Mouse (Mus musculus) heart, embryonic 16.5 days (tissue): ENCODE results near the gene Gnb2. TPM values are rescaled to one million over a fixed set of nuclear protein-coding genes. Genes with fewer than 3 reads are reported as not detected.
A peak's percentile ranks its signal among the peaks of the same experiment; 100 is the strongest.

ENCODE experiments used
- ATAC-seq: fragments of 200-750 bp; cut with Nextera tagmentation; replicated peaks from 2 replicates; pipeline ENCODE4 v1.8.0; 2017; ENCODE audit warnings: moderate number of reproducible peaks; ENCODE audit not compliant: insufficient read depth, low FRiP score; ENCODE audit errors: extremely low read depth
- H3K27ac ChIP-seq: fragments of 300-500 bp; sonication (generic); 2 replicates; pipeline ENCODE4 v1.5.1; 2014; ENCODE audit warnings: mild to moderate bottlenecking, low read length, control low read depth, moderate library complexity
- H3K27me3 ChIP-seq: fragments of 300-500 bp; sonication (generic); 2 replicates; pipeline ENCODE4 v1.6.1; 2014; ENCODE audit warnings: low read length, mixed read lengths; ENCODE audit not compliant: control insufficient read depth, insufficient read depth
- H3K36me3 ChIP-seq: fragments of 300-500 bp; sonication (generic); 2 replicates; pipeline ENCODE4 v1.6.1; 2014; ENCODE audit not compliant: control insufficient read depth, insufficient read depth
- H3K4me1 ChIP-seq: fragments of 300-500 bp; sonication (generic); 2 replicates; pipeline ENCODE4 v1.6.1; 2014; ENCODE audit warnings: low read length, mixed read lengths; ENCODE audit not compliant: control insufficient read depth, insufficient read depth
- H3K4me2 ChIP-seq: fragments of 300-500 bp; sonication (generic); 2 replicates; pipeline ENCODE4 v1.6.1; 2014; ENCODE audit warnings: low read depth, mild to moderate bottlenecking, control low read depth, low read length
- H3K4me3 ChIP-seq: fragments of 300-500 bp; sonication (generic); 2 replicates; pipeline ENCODE4 v1.5.1; 2014; ENCODE audit warnings: mild to moderate bottlenecking, control low read depth, low read length
- H3K9ac ChIP-seq: fragments of 300-500 bp; sonication (generic); 2 replicates; pipeline ENCODE4 v1.6.1; 2014; ENCODE audit warnings: low read length, control low read depth
- H3K9me3 ChIP-seq: fragments of 300-500 bp; sonication (generic); replicated peaks from 2 replicates; pipeline ENCODE4 v1.6.1; 2016; ENCODE audit warnings: low read length; ENCODE audit not compliant: control insufficient read depth
- WGBS: fragments of 180-500 bp; shearing (Covaris S2); extraction: QIAGEN DNeasy Blood & Tissue Kit; methylation state at CpG from one replicate; pipeline ENCODE4 v1.1.7; 2014; 5-methylcytosine and 5-hydroxymethylcytosine counted together
- polyA plus RNA-seq: library from polyadenylated mRNA; unstranded; fragments of >200 nt; fragmentation: Nextera tagmentation; extraction: Ambion mirVana; gene quantifications from 2 replicates; pipeline ENCODE4 v1.2.1, GENCODE M21; 2015

Gnb2 gene
- polyA plus RNA-seq, 1 experiment from 2014 or later, result 276 TPM

DNA sequence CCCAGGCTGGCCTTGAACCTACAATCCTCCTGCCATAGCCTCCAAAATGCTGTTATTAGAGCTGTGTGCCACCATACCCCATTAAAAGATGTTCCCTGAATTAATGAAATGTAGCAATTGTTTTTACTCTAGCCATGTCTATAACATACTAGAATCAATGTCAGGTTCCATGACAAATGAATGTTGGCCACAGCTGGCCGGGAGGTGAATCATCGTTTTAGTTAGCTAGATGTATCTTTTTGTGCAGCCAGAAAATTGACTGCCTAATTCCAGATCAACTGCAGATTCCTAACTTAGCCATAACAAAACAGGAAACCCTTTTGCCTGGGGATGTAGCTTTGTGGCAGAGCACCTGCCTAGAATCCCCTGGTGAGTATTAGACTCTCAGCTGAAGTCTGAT, 16.5 kb upstream of the Gnb2 start:
- H3K27me3 ChIP-seq, result peaks cover 14% of the 10 kb centered on the region
- H3K27ac ChIP-seq, result no peak overlapping the region
- WGBS, result 61% methylated on average over 2 of the region's 2 CpGs
- no peak for ATAC-seq
- no peaks in the 10 kb centered on the region for H3K4me1 ChIP-seq
- H3K9me3 ChIP-seq, result no peaks in the 10 kb centered on the region
- no peak overlapping the region for H3K4me2 ChIP-seq
- no peak overlapping the region for H3K9ac ChIP-seq
- no peaks in the 10 kb centered on the region for H3K36me3 ChIP-seq
- no peak overlapping the region for H3K4me3 ChIP-seq

DNA sequence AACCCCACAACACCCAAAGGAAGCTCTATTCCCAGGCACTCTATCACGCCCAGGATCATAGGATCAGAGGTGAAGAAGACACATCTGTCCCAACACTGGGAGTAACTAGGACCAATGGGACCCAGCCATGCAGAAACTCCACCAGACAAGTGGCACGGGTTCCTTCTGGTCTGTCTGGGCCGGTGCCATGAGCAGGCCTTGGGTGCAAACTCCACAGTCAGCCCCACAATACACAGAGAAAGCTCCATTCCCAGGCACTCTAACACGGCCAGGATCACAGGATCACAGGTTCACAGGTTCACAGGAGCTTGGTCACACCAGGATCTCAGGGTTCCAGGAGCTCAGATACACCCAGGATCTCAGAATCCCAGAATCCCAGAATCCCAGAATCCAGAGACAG, 12.3 kb upstream of the Gnb2 start:
- WGBS, result 67% methylated on average over 4 of the region's 4 CpGs
- H3K9ac ChIP-seq, result no peak overlapping the region
- no peaks in the 10 kb centered on the region for H3K4me1 ChIP-seq

DNA sequence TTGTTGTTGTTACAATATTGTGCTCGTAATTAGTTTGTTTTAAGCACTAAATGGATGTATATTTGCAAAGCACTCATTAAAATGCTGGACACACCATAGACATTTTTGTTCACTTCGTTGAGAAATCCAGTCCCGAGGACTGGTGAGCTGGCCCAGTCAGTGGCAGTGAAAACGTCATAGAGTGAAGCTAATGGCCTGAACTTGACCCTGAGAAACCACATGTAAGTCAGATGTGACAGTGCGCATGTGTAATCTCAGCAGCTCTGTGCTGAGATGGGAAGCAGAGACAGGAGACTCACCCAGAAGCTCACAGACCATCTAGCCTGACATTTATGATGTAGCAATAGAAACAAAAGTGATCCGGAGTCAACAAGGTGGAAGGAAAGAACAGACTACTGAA, 11.6 kb upstream of the Gnb2 start:
- Histone ChIP-seq H3K4me2 (no peak overlapping the region), H3K27me3 (no peaks in the 10 kb centered on the region), H3K9me3 (no peaks in the 10 kb centered on the region), H3K27ac (no peak overlapping the region), H3K36me3 (no peaks in the 10 kb centered on the region), H3K4me3 (no peak overlapping the region), H3K4me1 (no peaks in the 10 kb centered on the region), H3K9ac (no peak overlapping the region)
- no peak for ATAC-seq
- 61% methylated on average over 6 of the region's 6 CpGs for WGBS

More for the DNA sequence above, 12.3 kb upstream of the Gnb2 start:
- Histone ChIP-seq H3K4me3 (no peak overlapping the region), H3K27me3 (no peaks in the 10 kb centered on the region), H3K9me3 (no peaks in the 10 kb centered on the region), H3K4me2 (no peak overlapping the region), H3K27ac (no peak overlapping the region), H3K36me3 (no peaks in the 10 kb centered on the region)
- ATAC-seq, result no peak

DNA sequence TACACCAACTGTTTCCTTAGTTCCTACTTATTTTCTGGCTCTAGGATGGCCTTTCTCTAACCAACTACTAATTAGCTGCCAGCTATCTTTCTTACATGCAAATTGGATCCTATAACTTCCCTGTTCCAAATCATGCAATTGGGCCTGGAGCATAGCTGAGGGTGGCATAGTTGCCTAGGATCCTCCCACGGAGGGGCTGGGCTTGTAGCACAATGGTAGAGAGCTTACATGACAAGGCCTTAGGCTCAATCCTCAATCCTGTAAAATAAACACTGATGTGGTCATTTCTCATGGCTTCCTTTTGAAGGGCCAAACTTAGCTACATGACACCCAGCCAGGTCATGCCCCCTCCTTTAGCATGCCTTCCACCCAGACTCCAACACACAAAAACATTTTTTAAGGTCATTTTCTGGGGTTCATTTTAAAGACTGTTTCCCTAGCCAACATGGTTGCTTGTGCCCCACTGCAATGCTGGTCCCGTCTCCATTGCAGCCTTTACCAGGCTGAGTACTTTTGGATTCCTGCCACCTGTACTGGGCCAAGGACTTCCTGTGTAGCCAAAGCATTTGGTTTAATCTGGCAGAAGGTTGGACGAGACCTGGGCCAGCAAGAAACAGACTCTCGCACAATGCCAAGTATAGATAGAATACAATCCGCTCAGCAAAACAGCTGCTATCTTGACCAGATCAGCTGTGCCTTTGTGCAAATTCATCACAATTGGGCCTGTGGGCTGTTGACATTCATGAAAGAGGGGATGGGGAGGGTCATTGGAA, 8.6 kb upstream of the Gnb2 start:
- no peak for ATAC-seq
- no peak overlapping the region for H3K4me2 ChIP-seq
- H3K4me1 ChIP-seq, result peaks cover 3% of the 10 kb centered on the region; the same call in 1 of the 2 replicates
- no peak overlapping the region for H3K4me3 ChIP-seq
- H3K9ac ChIP-seq, result no peak overlapping the region
- 64% methylated on average over 5 of the region's 5 CpGs for WGBS
- no peak overlapping the region for H3K27ac ChIP-seq
- no peaks in the 10 kb centered on the region for H3K9me3 ChIP-seq
- H3K27me3 ChIP-seq, result no peaks in the 10 kb centered on the region
- H3K36me3 ChIP-seq, result no peaks in the 10 kb centered on the region

DNA sequence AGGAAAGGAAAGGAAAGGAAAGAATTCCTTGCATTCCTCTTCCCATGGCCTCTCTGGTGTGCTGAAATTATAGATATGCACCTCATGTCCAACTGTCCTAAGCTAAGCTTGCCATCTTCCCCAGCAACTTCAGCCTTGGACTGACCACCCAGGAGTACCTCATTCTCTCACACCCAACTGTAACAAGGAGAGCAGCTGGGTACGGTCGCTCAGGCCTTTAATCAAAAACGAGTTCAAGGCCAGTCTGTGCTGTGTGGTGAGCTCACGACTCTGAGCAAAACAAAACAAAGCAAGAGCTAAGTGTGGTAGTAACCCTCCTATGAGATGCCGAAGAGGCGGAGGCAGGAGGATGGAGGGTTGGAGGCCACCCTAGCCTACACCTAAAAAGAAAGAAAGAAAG, 7.7 kb upstream of the Gnb2 start:
- ATAC-seq, result no peak
- Histone ChIP-seq H3K9me3 (no peaks in the 10 kb centered on the region), H3K4me3 (no peak overlapping the region), H3K4me2 (no peak overlapping the region), H3K36me3 (no peaks in the 10 kb centered on the region), H3K9ac (no peak overlapping the region), H3K4me1 (peaks cover 3% of the 10 kb centered on the region; the same call in 1 of the 2 replicates), H3K27ac (no peak overlapping the region), H3K27me3 (no peaks in the 10 kb centered on the region)
- 68% methylated on average over 6 of the region's 6 CpGs for WGBS

DNA sequence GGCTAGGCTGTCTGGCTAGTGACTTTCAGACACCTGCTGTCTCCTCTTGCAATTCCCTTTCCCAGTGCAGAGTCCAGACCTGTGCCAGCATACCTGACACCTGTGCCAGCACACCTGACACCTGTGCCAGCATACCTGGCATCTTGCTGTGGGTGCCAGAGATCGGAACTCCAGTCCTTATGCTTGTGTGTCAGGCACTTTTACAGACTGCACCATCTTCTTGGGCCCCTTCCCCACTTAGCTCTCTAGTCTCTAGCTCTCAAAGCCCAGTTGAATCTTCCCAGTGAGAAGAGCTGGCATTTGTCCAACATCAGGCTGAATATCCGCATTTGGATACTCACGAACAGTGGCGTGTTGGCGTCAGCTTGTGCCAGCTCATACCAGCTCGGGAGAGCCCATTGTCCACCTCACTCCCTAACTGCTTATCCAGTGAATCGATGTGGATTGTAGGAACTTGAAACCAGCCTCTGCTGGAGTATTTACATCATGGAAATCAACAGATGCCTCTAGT, 6.0 kb upstream of the Gnb2 start:
- H3K36me3 ChIP-seq, result no peaks in the 10 kb centered on the region
- H3K9me3 ChIP-seq, result no peaks in the 10 kb centered on the region
- no peaks in the 10 kb centered on the region for H3K27me3 ChIP-seq
- H3K4me2 ChIP-seq, result 0 out of 2 replicates have a peak overlapping the region, but pooled peaks have one; percentile 6
- no peak overlapping the region for H3K4me3 ChIP-seq
- H3K9ac ChIP-seq, result no peak overlapping the region
- H3K27ac ChIP-seq, result no peak overlapping the region
- ATAC-seq, result no peak; the same call in 1 of the 2 replicates
- WGBS, result 28% methylated on average over 7 of the region's 7 CpGs
- H3K4me1 ChIP-seq, result peaks cover 3% of the 10 kb centered on the region; the same call in 1 of the 2 replicates

DNA sequence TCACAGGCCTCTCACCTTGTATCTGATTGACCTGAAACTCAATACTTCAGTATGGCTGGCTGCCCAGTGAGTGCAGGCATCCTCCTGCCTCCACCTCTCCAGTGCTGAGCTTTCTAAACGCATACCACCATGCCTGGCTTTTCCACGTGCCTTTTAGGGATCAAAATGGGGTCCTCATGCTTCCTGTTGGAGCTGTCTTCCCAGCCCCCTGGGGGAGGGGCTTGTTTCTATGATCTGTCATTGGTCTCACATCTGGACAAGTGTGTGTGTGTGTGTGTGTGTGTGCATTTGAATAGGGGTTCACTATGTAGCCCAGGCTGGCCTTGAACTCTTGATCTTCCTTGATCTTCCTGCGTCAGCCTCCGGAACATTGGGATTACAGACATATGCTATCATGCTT, 4.2 kb upstream of the Gnb2 start:
- H3K4me1 ChIP-seq, result peaks cover 6% of the 10 kb centered on the region; the same call in 1 of the 2 replicates
- H3K27ac ChIP-seq, result no peak overlapping the region
- H3K4me2 ChIP-seq, result no peak overlapping the region
- H3K4me3 ChIP-seq, result no peak overlapping the region
- no peak for ATAC-seq
- no peaks in the 10 kb centered on the region for H3K27me3 ChIP-seq
- WGBS, result 58% methylated on average over 4 of the region's 4 CpGs
- no peak overlapping the region for H3K9ac ChIP-seq
- no peaks in the 10 kb centered on the region for H3K9me3 ChIP-seq
- H3K36me3 ChIP-seq, result no peaks in the 10 kb centered on the region

DNA sequence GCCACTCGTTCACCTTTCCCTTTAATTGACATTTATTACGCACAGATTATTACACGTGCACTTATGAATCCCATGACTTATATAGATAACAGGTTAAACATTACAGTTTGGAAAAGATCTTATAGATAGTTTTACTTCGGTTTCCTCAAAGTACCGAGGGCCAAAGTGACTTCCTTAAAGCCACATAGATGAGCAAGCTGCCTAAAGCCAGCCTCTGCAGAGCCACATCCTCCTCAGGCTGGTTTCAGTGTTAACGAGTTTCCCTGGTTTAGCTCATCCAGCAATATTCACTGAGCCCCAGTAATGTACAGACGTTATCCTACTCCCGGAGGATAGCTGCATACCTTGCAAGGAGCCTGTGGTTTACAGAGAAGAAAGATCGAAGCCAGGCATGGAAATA, 2.0 kb upstream of the Gnb2 start:
- ATAC-seq, result no peak
- H3K9me3 ChIP-seq, result no peaks in the 10 kb centered on the region
- H3K4me1 ChIP-seq, result peaks cover 12% of the 10 kb centered on the region
- no peak overlapping the region for H3K27ac ChIP-seq
- H3K9ac ChIP-seq, result no peak overlapping the region
- H3K27me3 ChIP-seq, result no peaks in the 10 kb centered on the region
- H3K36me3 ChIP-seq, result no peaks in the 10 kb centered on the region
- no peak overlapping the region for H3K4me3 ChIP-seq
- no peak overlapping the region for H3K4me2 ChIP-seq
- WGBS, result 75% methylated on average over 9 of the region's 9 CpGs

DNA sequence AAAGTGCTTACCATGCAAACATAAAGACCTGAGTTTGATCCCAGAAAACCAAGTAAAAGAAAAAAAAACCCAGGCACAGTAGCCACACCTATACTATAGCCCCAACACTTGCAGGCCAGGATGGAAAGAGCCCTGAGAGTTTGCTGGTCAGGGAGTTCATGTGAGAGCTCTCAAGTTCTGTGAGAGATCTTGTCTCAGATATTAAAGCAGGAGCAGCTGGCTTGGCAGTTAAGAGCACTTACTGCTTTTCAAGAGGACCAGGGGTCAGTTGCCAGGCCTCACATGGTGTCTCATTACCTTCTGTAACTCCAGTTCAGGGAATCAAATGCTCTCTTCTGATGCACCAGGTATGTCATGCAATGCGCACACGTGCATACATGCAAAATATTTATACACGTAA, 1.5 kb upstream of the Gnb2 start:
- 78% methylated on average over 3 of the region's 3 CpGs for WGBS
- H3K9me3 ChIP-seq, result no peaks in the 10 kb centered on the region
- no peak for ATAC-seq

More for the DNA sequence above, 1.5 kb upstream of the Gnb2 start:
- Histone ChIP-seq H3K4me2 (no peak overlapping the region), H3K4me3 (no peak overlapping the region), H3K27me3 (no peaks in the 10 kb centered on the region), H3K36me3 (peaks cover 4% of the 10 kb centered on the region; the same call in 1 of the 2 replicates), H3K4me1 (peaks cover 16% of the 10 kb centered on the region), H3K27ac (no peak overlapping the region), H3K9ac (no peak overlapping the region)
